ENCODE assay signal across 14 mouse cellular contexts in genomic region chr1:40268536-40268935, GRCm38 (mm10). TPM values are rescaled to one million over a fixed set of nuclear protein-coding genes. Genes with fewer than 3 reads are reported as not detected.
DNase-seq lines count a peak whose midpoint lies in the region; ATAC-seq and TF ChIP-seq lines count a peak whose summit lies in the region.
"Had no signal": no experiment of that assay in that cellular context is flagged by ENCODE, and none has a peak within 500 bp of the region (broad histone marks: within the 10 kb centered on the region; RNA-seq: fewer than 3 reads in every experiment).

No protein-coding gene starts in this region.

- no peak for ATAC-seq in embryonic facial prominence, embryonic 13.5 days (ENCODE audit: insufficient number of reproducible peaks, insufficient read depth, low FRiP score, low TSS enrichment, low read depth)
- ATAC-seq in heart, postnatal 0 days (ENCODE audit: insufficient read depth, low read depth) = no peak
- no peak for ATAC-seq in forebrain, embryonic 13.5 days
- ATAC-seq: Patski had no signal

- peaks cover 43% of the 10 kb centered on the region for H3K4me1 ChIP-seq in embryonic facial prominence, embryonic 13.5 days
- peaks cover 11% of the 10 kb centered on the region for H3K4me1 ChIP-seq in embryonic facial prominence, embryonic 10.5 days
- peaks cover 17% of the 10 kb centered on the region for H3K4me1 ChIP-seq in heart, postnatal 0 days (ENCODE audit: control insufficient read depth, insufficient read depth)
- H3K4me1 ChIP-seq in limb, embryonic 10.5 days = peaks cover 13% of the 10 kb centered on the region
- H3K4me1 ChIP-seq in forebrain, embryonic 13.5 days = peaks cover 12% of the 10 kb centered on the region

- no peak overlapping the region for H3ac ChIP-seq in myocyte (ENCODE audit: control insufficient read depth, insufficient read length)

- no peak for TF ChIP-seq CTCF in heart, postnatal 0 days (IDR thresholded peaks at IDR 0.05; ENCODE audit: low read depth)

- H3K27ac ChIP-seq in embryonic facial prominence, embryonic 13.5 days = no peak overlapping the region
- H3K27ac ChIP-seq in embryonic facial prominence, embryonic 10.5 days (replicated peaks) = no peak overlapping the region
- H3K27ac ChIP-seq in heart, postnatal 0 days (ENCODE audit: low read depth) = no peak overlapping the region
- H3K27ac ChIP-seq in limb, embryonic 10.5 days = no peak overlapping the region
- no peak overlapping the region for H3K27ac ChIP-seq in forebrain, embryonic 13.5 days
- H3K27ac ChIP-seq: forebrain, embryonic 10.5 days; hindbrain, embryonic 10.5 days had no signal

- TF ChIP-seq EP300 in heart, postnatal 0 days (IDR thresholded peaks at IDR 0.05; ENCODE audit: low read depth) = no peak

- no peaks in the 10 kb centered on the region for H3K27me3 ChIP-seq in embryonic facial prominence, embryonic 13.5 days
- H3K27me3 ChIP-seq in embryonic facial prominence, embryonic 10.5 days (replicated peaks; ENCODE audit: low read depth, poor library complexity, severe bottlenecking) = peaks cover 39% of the 10 kb centered on the region
- no peaks in the 10 kb centered on the region for H3K27me3 ChIP-seq in heart, postnatal 0 days (ENCODE audit: control insufficient read depth, insufficient read depth, low read length)
- peaks cover 24% of the 10 kb centered on the region for H3K27me3 ChIP-seq in limb, embryonic 10.5 days (ENCODE audit: low read depth, poor library complexity, severe bottlenecking)
- H3K27me3 ChIP-seq in myocyte (ENCODE audit: control insufficient read depth, insufficient read depth, insufficient read length) = no peaks in the 10 kb centered on the region
- H3K27me3 ChIP-seq in forebrain, embryonic 13.5 days = no peaks in the 10 kb centered on the region
- H3K27me3 ChIP-seq: Patski had no signal

- no peak overlapping the region for H3K4me3 ChIP-seq in embryonic facial prominence, embryonic 13.5 days
- H3K4me3 ChIP-seq in embryonic facial prominence, embryonic 10.5 days = no peak overlapping the region
- H3K4me3 ChIP-seq in heart, postnatal 0 days (ENCODE audit: low read depth, low read length) = no peak overlapping the region
- H3K4me3 ChIP-seq in limb, embryonic 10.5 days = no peak overlapping the region
- peak overlapping the region; percentile 61 for H3K4me3 ChIP-seq in myocyte
- H3K4me3 ChIP-seq in forebrain, embryonic 13.5 days = no peak overlapping the region
- H3K4me3 ChIP-seq: forebrain, embryonic 10.5 days; hindbrain, embryonic 10.5 days had no signal

- no peaks in the 10 kb centered on the region for H3K9me3 ChIP-seq in embryonic facial prominence, embryonic 13.5 days
- H3K9me3 ChIP-seq in embryonic facial prominence, embryonic 10.5 days = no peaks in the 10 kb centered on the region
- no peaks in the 10 kb centered on the region for H3K9me3 ChIP-seq in heart, postnatal 0 days (replicated peaks; ENCODE audit: control insufficient read depth, low read length)
- no peaks in the 10 kb centered on the region for H3K9me3 ChIP-seq in limb, embryonic 10.5 days (replicated peaks)
- H3K9me3 ChIP-seq in forebrain, embryonic 13.5 days (replicated peaks) = no peaks in the 10 kb centered on the region
- H3K9me3 ChIP-seq: forebrain, embryonic 10.5 days; hindbrain, embryonic 10.5 days had no signal

- peaks cover 57% of the 10 kb centered on the region for H3K79me2 ChIP-seq in myocyte (ENCODE audit: control insufficient read depth, insufficient read depth)

- DNase-seq in embryonic facial prominence, embryonic 10.5 days (ENCODE audit: low spot score) = no peak
- DNase-seq in heart, postnatal 0 days (ENCODE audit: low spot score) = no peak
- DNase-seq in heart, adult 18-20 months = no peak
- peak; percentile 25 for DNase-seq in limb, embryonic 10.5 days (ENCODE audit: low spot score)
- DNase-seq in ovary, postnatal 14 days (ENCODE audit: low spot score) = no peak
- DNase-seq: kidney, postnatal 10 days; midbrain, embryonic 14.5 days; thymus, postnatal 25 days had no signal

- peak overlapping the region; percentile 83; the same call in 1 of the 2 replicates for H3K4me2 ChIP-seq in embryonic facial prominence, embryonic 13.5 days
- peak overlapping the region; percentile 86; the same call in 1 of the 2 replicates for H3K4me2 ChIP-seq in heart, postnatal 0 days (ENCODE audit: low read depth, low read length)
- peak overlapping the region; percentile 75 for H3K4me2 ChIP-seq in myocyte (ENCODE audit: low read depth)
- no peak overlapping the region for H3K4me2 ChIP-seq in forebrain, embryonic 13.5 days

- no peak for TF ChIP-seq POLR2A in myocyte (IDR thresholded peaks at IDR 0.05; ENCODE audit: insufficient read length, low read depth)

- H3K36me3 ChIP-seq in embryonic facial prominence, embryonic 13.5 days = no peaks in the 10 kb centered on the region
- H3K36me3 ChIP-seq in embryonic facial prominence, embryonic 10.5 days (replicated peaks) = no peaks in the 10 kb centered on the region
- no peaks in the 10 kb centered on the region for H3K36me3 ChIP-seq in heart, postnatal 0 days (replicated peaks; ENCODE audit: control insufficient read depth, insufficient read depth, low read length)
- no peaks in the 10 kb centered on the region for H3K36me3 ChIP-seq in limb, embryonic 10.5 days
- no peaks in the 10 kb centered on the region for H3K36me3 ChIP-seq in myocyte (ENCODE audit: control insufficient read depth, insufficient read depth)
- H3K36me3 ChIP-seq in forebrain, embryonic 13.5 days (ENCODE audit: poor library complexity, severe bottlenecking) = no peaks in the 10 kb centered on the region
- H3K36me3 ChIP-seq: forebrain, embryonic 10.5 days; hindbrain, embryonic 10.5 days had no signal

- WGBS in embryonic facial prominence, embryonic 13.5 days = 82% methylated on average over 6 of the region's 6 CpGs
- 88% methylated on average over 6 of the region's 6 CpGs for WGBS in embryonic facial prominence, embryonic 10.5 days
- 69% methylated on average over 6 of the region's 6 CpGs for WGBS in heart, postnatal 0 days
- 86% methylated on average over 6 of the region's 6 CpGs for WGBS in limb, embryonic 10.5 days
- 88% methylated on average over 6 of the region's 6 CpGs for WGBS in forebrain, embryonic 13.5 days

- H3K9ac ChIP-seq in embryonic facial prominence, embryonic 13.5 days = no peak overlapping the region
- no peak overlapping the region for H3K9ac ChIP-seq in heart, postnatal 0 days (replicated peaks; ENCODE audit: low read depth, low read length)
- no peak overlapping the region for H3K9ac ChIP-seq in forebrain, embryonic 13.5 days

TF ChIP-seq in myocyte, 11 proteins besides CTCF, POLR2A, EP300 and RAD21:
- TF ChIP-seq TCF12 (IDR thresholded peaks at IDR 0.05; ENCODE audit: insufficient read depth, poor library complexity, severe bottlenecking) (no peak), MYOD1 (IDR thresholded peaks at IDR 0.05; ENCODE audit: control insufficient read depth in 1 of 3, insufficient read length in 2 of 3, low read depth in 2 of 3) (no peak), MAX (IDR thresholded peaks at IDR 0.05; ENCODE audit: low read depth) (no peak), MYOG (IDR thresholded peaks at IDR 0.05; ENCODE audit: control insufficient read depth in 1 of 3, insufficient read depth in 1 of 3, insufficient read length in 2 of 3, low read depth in 2 of 3) (no peak), USF1 (IDR thresholded peaks at IDR 0.05; ENCODE audit: low read depth) (no peak), SRF (IDR thresholded peaks at IDR 0.05; ENCODE audit: control insufficient read depth, insufficient read length, low read depth) (no peak), POLR2AphosphoS2 (IDR thresholded peaks at IDR 0.05; ENCODE audit: insufficient read length, low read depth) (no peak), REST (IDR thresholded peaks at IDR 0.05; ENCODE audit: insufficient read depth, insufficient read length) (no peak), CEBPB (IDR thresholded peaks at IDR 0.05; ENCODE audit: insufficient read depth, poor library complexity, severe bottlenecking) (no peak), TCF3 (IDR thresholded peaks at IDR 0.05; ENCODE audit: insufficient read length, low read depth) (no peak), E2F4 (IDR thresholded peaks at IDR 0.05; ENCODE audit: insufficient read depth) (no peak)

RNA-seq across cellular contexts. Expression of gene Il1r1, which starts 43.7 kb away (rescaled TPM):
- polyA plus RNA-seq in embryonic facial prominence, embryonic 13.5 days (2015; fragmentation: Nextera tagmentation; extraction: Ambion mirVana) = 6.7 and 7.2 TPM in 2 replicates
- polyA plus RNA-seq in embryonic facial prominence, embryonic 10.5 days (2016; fragmentation: Nextera tagmentation; extraction: Ambion mirVana) = 0.45 and 0.62 TPM in 2 replicates
- 4.7 and 5.2 TPM in 2 replicates for total RNA-seq in heart, postnatal 0 days (2014; rRNA removed; ENCODE audit: low replicate concordance)
- polyA plus RNA-seq in heart, postnatal 0 days (2015; fragmentation: Nextera tagmentation; extraction: Ambion mirVana) = 5.1 and 5.6 TPM in 2 replicates
- 1 to 10 TPM; 5.6 to 6.3 TPM for total RNA-seq in heart, adult 18-20 months (2021)
- 0.51 and 0.60 TPM in 2 replicates for polyA plus RNA-seq in limb, embryonic 10.5 days (2016; fragmentation: Nextera tagmentation; extraction: Ambion mirVana)
- polyA plus RNA-seq in myocyte (2012; fragmentation: generic; extraction: Trizol) = 7.6 TPM
- polyA plus RNA-seq in forebrain, embryonic 13.5 days (2015; fragmentation: Nextera tagmentation; extraction: Ambion mirVana) = 0.54 and 0.70 TPM in 2 replicates

RNA-seq across cellular contexts. Expression of gene Il1rl2, which starts 55.9 kb away (rescaled TPM):
- 11.4 and 12.1 TPM in 2 replicates for polyA plus RNA-seq in embryonic facial prominence, embryonic 13.5 days (2015; fragmentation: Nextera tagmentation; extraction: Ambion mirVana)
- polyA plus RNA-seq in embryonic facial prominence, embryonic 10.5 days (2016; fragmentation: Nextera tagmentation; extraction: Ambion mirVana) = 1.8 and 2.1 TPM in 2 replicates
- 2.5 and 9.4 TPM in 2 replicates for total RNA-seq in heart, postnatal 0 days (2014; rRNA removed; ENCODE audit: low replicate concordance)
- 2.3 and 2.5 TPM in 2 replicates for polyA plus RNA-seq in heart, postnatal 0 days (2015; fragmentation: Nextera tagmentation; extraction: Ambion mirVana)
- total RNA-seq in heart, adult 18-20 months (2021) = under 1 TPM; 0.55 to 0.87 TPM
- polyA plus RNA-seq in limb, embryonic 10.5 days (2016; fragmentation: Nextera tagmentation; extraction: Ambion mirVana) = 1.3 and 1.5 TPM in 2 replicates
- polyA plus RNA-seq in myocyte (2012; fragmentation: generic; extraction: Trizol) = not detected
- 0.65 and 0.85 TPM in 2 replicates for polyA plus RNA-seq in forebrain, embryonic 13.5 days (2015; fragmentation: Nextera tagmentation; extraction: Ambion mirVana)
- polyA plus RNA-seq: Patski had no signal
